Mouse (Mus musculus): ENCODE data around the gene Kcnj4.

Gene Kcnj4

GRCm38 (mm10) chr15:79455106-79455810 is 49.8 kb downstream of the Kcnj4 start, which contains the start of gene Csnk1e:
Gene Csnk1e, minus strand, starts transcription at chr15:79455566.
- DNase-seq: peak; percentile 69

GRCm38 (mm10) chr15:79453831-79454230 is 51.2 kb downstream of the Kcnj4 start:
- DNase-seq: no peak

GRCm38 (mm10) chr15:79448041-79448440 is 57.0 kb downstream of the Kcnj4 start:
- no peak for DNase-seq

- no peak for DNase-seq
Measured at GRCm38 (mm10) chr15:79445786-79446654, 59.0 kb downstream of the Kcnj4 start.

- no peak for DNase-seq
Measured at GRCm38 (mm10) chr15:79443856-79444410, 61.1 kb downstream of the Kcnj4 start.

- DNase-seq: no peak
Measured at GRCm38 (mm10) chr15:79442961-79443518, 62.0 kb downstream of the Kcnj4 start.

GRCm38 (mm10) chr15:79442257-79442611 is 62.8 kb downstream of the Kcnj4 start:
- no peak for DNase-seq

GRCm38 (mm10) chr15:79441331-79442256 is 63.4 kb downstream of the Kcnj4 start:
- DNase-seq: peak; percentile 64

- DNase-seq: no peak
Measured at GRCm38 (mm10) chr15:79440651-79441330, 64.2 kb downstream of the Kcnj4 start.

GRCm38 (mm10) chr15:79440223-79440622 is 64.8 kb downstream of the Kcnj4 start:
- DNase-seq: peak; percentile 62

GRCm38 (mm10) chr15:79439386-79439785 is 65.7 kb downstream of the Kcnj4 start:
- no peak for DNase-seq

- no peak for DNase-seq
Measured at GRCm38 (mm10) chr15:79438816-79439215, 66.2 kb downstream of the Kcnj4 start.

- no peak for DNase-seq
Measured at GRCm38 (mm10) chr15:79438209-79438810, 66.7 kb downstream of the Kcnj4 start.

GRCm38 (mm10) chr15:79437541-79438208 is 67.4 kb downstream of the Kcnj4 start:
- no peak for DNase-seq

- DNase-seq: peak; percentile 48
Measured at GRCm38 (mm10) chr15:79436481-79436921, 68.5 kb downstream of the Kcnj4 start.

- DNase-seq: peak; percentile 58
Measured at GRCm38 (mm10) chr15:79435191-79435671, 69.8 kb downstream of the Kcnj4 start.
